Mouse (Mus musculus): ENCODE data around the gene Cnot6l.

- TF ChIP-seq CTCF (IDR thresholded peaks at IDR 0.05; ENCODE audit: low read depth, low read length) (no peak), POLR2A (IDR thresholded peaks at IDR 0.05; ENCODE audit: borderline replicate concordance, low read depth, low read length) (no peak)
Measured at GRCm38 (mm10) chr5:96079026-96079425, 84.9 kb downstream of the Cnot6l start.
